Mouse (Mus musculus): ENCODE measurements at regions not wholly inside any gene's neighbourhood (a gene's known extent, or its start where the extent isn't known, plus 50 kb on each side); places are given as distances from the start of the nearest gene placed in this dataset.

GRCm38 (mm10) chrX:158923657-158924489 lies 286.2 kb upstream of the Rps6ka3 start:
- Histone ChIP-seq H3K27me3 (ENCODE audit: control insufficient read depth, insufficient read depth, insufficient read length) (no peaks in the 10 kb centered on the region), H3K79me2 (ENCODE audit: control insufficient read depth, insufficient read depth) (no peaks in the 10 kb centered on the region), H3K4me3 (no peak overlapping the region), H3K36me3 (ENCODE audit: control insufficient read depth, insufficient read depth) (no peaks in the 10 kb centered on the region), H3ac (ENCODE audit: control insufficient read depth, insufficient read length) (no peak overlapping the region), H3K4me2 (ENCODE audit: low read depth) (peak overlapping the region; percentile 60)
- TF ChIP-seq E2F4 (IDR thresholded peaks at IDR 0.05; ENCODE audit: insufficient read depth), result no peak
- no peak for TF ChIP-seq CEBPB (IDR thresholded peaks at IDR 0.05; ENCODE audit: insufficient read depth, poor library complexity, severe bottlenecking)
- no peak for TF ChIP-seq TCF12 (IDR thresholded peaks at IDR 0.05; ENCODE audit: insufficient read depth, poor library complexity, severe bottlenecking)
- no peak for TF ChIP-seq MAX (IDR thresholded peaks at IDR 0.05; ENCODE audit: low read depth)
- no peak for TF ChIP-seq POLR2A (IDR thresholded peaks at IDR 0.05; ENCODE audit: insufficient read length, low read depth)
- TF ChIP-seq MYOD1 (IDR thresholded peaks at IDR 0.05; ENCODE audit: control insufficient read depth in 1 of 3, insufficient read length in 2 of 3, low read depth in 2 of 3), result no peak
- no peak for TF ChIP-seq USF1 (IDR thresholded peaks at IDR 0.05; ENCODE audit: low read depth)
- no peak for TF ChIP-seq POLR2AphosphoS2 (IDR thresholded peaks at IDR 0.05; ENCODE audit: insufficient read length, low read depth)
- no peak for TF ChIP-seq REST (IDR thresholded peaks at IDR 0.05; ENCODE audit: insufficient read depth, insufficient read length)
- TF ChIP-seq MYOG (IDR thresholded peaks at IDR 0.05; ENCODE audit: control insufficient read depth in 1 of 3, insufficient read depth in 1 of 3, insufficient read length in 2 of 3, low read depth in 2 of 3), result no peak
- no peak for TF ChIP-seq SRF (IDR thresholded peaks at IDR 0.05; ENCODE audit: control insufficient read depth, insufficient read length, low read depth)
- no peak for TF ChIP-seq TCF3 (IDR thresholded peaks at IDR 0.05; ENCODE audit: insufficient read length, low read depth)

GRCm38 (mm10) chrX:158924490-158925398 lies 285.4 kb upstream of the Rps6ka3 start:
- no peak overlapping the region for H3K4me2 ChIP-seq (ENCODE audit: low read depth)
- no peaks in the 10 kb centered on the region for H3K36me3 ChIP-seq (ENCODE audit: control insufficient read depth, insufficient read depth)
- H3K79me2 ChIP-seq (ENCODE audit: control insufficient read depth, insufficient read depth), result no peaks in the 10 kb centered on the region
- no peaks in the 10 kb centered on the region for H3K27me3 ChIP-seq (ENCODE audit: control insufficient read depth, insufficient read depth, insufficient read length)
- TF ChIP-seq TCF12 (IDR thresholded peaks at IDR 0.05; ENCODE audit: insufficient read depth, poor library complexity, severe bottlenecking), result no peak
- no peak for TF ChIP-seq REST (IDR thresholded peaks at IDR 0.05; ENCODE audit: insufficient read depth, insufficient read length)
- TF ChIP-seq MYOG (IDR thresholded peaks at IDR 0.05; ENCODE audit: control insufficient read depth in 1 of 3, insufficient read depth in 1 of 3, insufficient read length in 2 of 3, low read depth in 2 of 3), result no peak
- no peak for TF ChIP-seq MYOD1 (IDR thresholded peaks at IDR 0.05; ENCODE audit: control insufficient read depth in 1 of 3, insufficient read length in 2 of 3, low read depth in 2 of 3)
- TF ChIP-seq POLR2AphosphoS2 (IDR thresholded peaks at IDR 0.05; ENCODE audit: insufficient read length, low read depth), result no peak
- no peak for TF ChIP-seq MAX (IDR thresholded peaks at IDR 0.05; ENCODE audit: low read depth)
- TF ChIP-seq POLR2A (IDR thresholded peaks at IDR 0.05; ENCODE audit: insufficient read length, low read depth), result no peak
- TF ChIP-seq SRF (IDR thresholded peaks at IDR 0.05; ENCODE audit: control insufficient read depth, insufficient read length, low read depth), result no peak
- no peak for TF ChIP-seq E2F4 (IDR thresholded peaks at IDR 0.05; ENCODE audit: insufficient read depth)
- TF ChIP-seq TCF3 (IDR thresholded peaks at IDR 0.05; ENCODE audit: insufficient read length, low read depth), result no peak
- TF ChIP-seq USF1 (IDR thresholded peaks at IDR 0.05; ENCODE audit: low read depth), result no peak
- TF ChIP-seq CEBPB (IDR thresholded peaks at IDR 0.05; ENCODE audit: insufficient read depth, poor library complexity, severe bottlenecking), result no peak
- no peak overlapping the region for H3K4me3 ChIP-seq
- no peak overlapping the region for H3ac ChIP-seq (ENCODE audit: control insufficient read depth, insufficient read length)

GRCm38 (mm10) chrX:158931864-158932263 lies 278.2 kb upstream of the Rps6ka3 start:
- no peak overlapping the region for H3K4me3 ChIP-seq
- H3K4me2 ChIP-seq (ENCODE audit: low read depth), result no peak overlapping the region
- no peak overlapping the region for H3ac ChIP-seq (ENCODE audit: control insufficient read depth, insufficient read length)
- no peaks in the 10 kb centered on the region for H3K36me3 ChIP-seq (ENCODE audit: control insufficient read depth, insufficient read depth)
- no peak for TF ChIP-seq USF1 (IDR thresholded peaks at IDR 0.05; ENCODE audit: low read depth)
- TF ChIP-seq REST (IDR thresholded peaks at IDR 0.05; ENCODE audit: insufficient read depth, insufficient read length), result no peak
- TF ChIP-seq MYOG (IDR thresholded peaks at IDR 0.05; ENCODE audit: control insufficient read depth in 1 of 3, insufficient read depth in 1 of 3, insufficient read length in 2 of 3, low read depth in 2 of 3), result no peak
- TF ChIP-seq POLR2A (IDR thresholded peaks at IDR 0.05; ENCODE audit: insufficient read length, low read depth), result no peak
- no peak for TF ChIP-seq MAX (IDR thresholded peaks at IDR 0.05; ENCODE audit: low read depth)
- TF ChIP-seq TCF3 (IDR thresholded peaks at IDR 0.05; ENCODE audit: insufficient read length, low read depth), result no peak
- TF ChIP-seq TCF12 (IDR thresholded peaks at IDR 0.05; ENCODE audit: insufficient read depth, poor library complexity, severe bottlenecking), result no peak
- TF ChIP-seq MYOD1 (IDR thresholded peaks at IDR 0.05; ENCODE audit: control insufficient read depth in 1 of 3, insufficient read length in 2 of 3, low read depth in 2 of 3), result no peak
- no peak for TF ChIP-seq CEBPB (IDR thresholded peaks at IDR 0.05; ENCODE audit: insufficient read depth, poor library complexity, severe bottlenecking)
- TF ChIP-seq E2F4 (IDR thresholded peaks at IDR 0.05; ENCODE audit: insufficient read depth), result no peak
- no peak for TF ChIP-seq POLR2AphosphoS2 (IDR thresholded peaks at IDR 0.05; ENCODE audit: insufficient read length, low read depth)
- no peak for TF ChIP-seq SRF (IDR thresholded peaks at IDR 0.05; ENCODE audit: control insufficient read depth, insufficient read length, low read depth)
- no peaks in the 10 kb centered on the region for H3K27me3 ChIP-seq (ENCODE audit: control insufficient read depth, insufficient read depth, insufficient read length)
- no peaks in the 10 kb centered on the region for H3K79me2 ChIP-seq (ENCODE audit: control insufficient read depth, insufficient read depth)

- Histone ChIP-seq H3K4me2 (ENCODE audit: low read depth) (no peak overlapping the region), H3K79me2 (ENCODE audit: control insufficient read depth, insufficient read depth) (no peaks in the 10 kb centered on the region), H3K27me3 (ENCODE audit: control insufficient read depth, insufficient read depth, insufficient read length) (no peaks in the 10 kb centered on the region), H3K4me3 (no peak overlapping the region), H3ac (ENCODE audit: control insufficient read depth, insufficient read length) (no peak overlapping the region), H3K36me3 (ENCODE audit: control insufficient read depth, insufficient read depth) (no peaks in the 10 kb centered on the region)
- TF ChIP-seq USF1 (IDR thresholded peaks at IDR 0.05; ENCODE audit: low read depth), result no peak
- no peak for TF ChIP-seq TCF12 (IDR thresholded peaks at IDR 0.05; ENCODE audit: insufficient read depth, poor library complexity, severe bottlenecking)
- TF ChIP-seq MAX (IDR thresholded peaks at IDR 0.05; ENCODE audit: low read depth), result no peak
- TF ChIP-seq POLR2AphosphoS2 (IDR thresholded peaks at IDR 0.05; ENCODE audit: insufficient read length, low read depth), result no peak
- no peak for TF ChIP-seq MYOD1 (IDR thresholded peaks at IDR 0.05; ENCODE audit: control insufficient read depth in 1 of 3, insufficient read length in 2 of 3, low read depth in 2 of 3)
- no peak for TF ChIP-seq MYOG (IDR thresholded peaks at IDR 0.05; ENCODE audit: control insufficient read depth in 1 of 3, insufficient read depth in 1 of 3, insufficient read length in 2 of 3, low read depth in 2 of 3)
- TF ChIP-seq E2F4 (IDR thresholded peaks at IDR 0.05; ENCODE audit: insufficient read depth), result no peak
- no peak for TF ChIP-seq SRF (IDR thresholded peaks at IDR 0.05; ENCODE audit: control insufficient read depth, insufficient read length, low read depth)
- no peak for TF ChIP-seq TCF3 (IDR thresholded peaks at IDR 0.05; ENCODE audit: insufficient read length, low read depth)
- TF ChIP-seq POLR2A (IDR thresholded peaks at IDR 0.05; ENCODE audit: insufficient read length, low read depth), result no peak
- TF ChIP-seq REST (IDR thresholded peaks at IDR 0.05; ENCODE audit: insufficient read depth, insufficient read length), result no peak
Observed at GRCm38 (mm10) chrX:158947191-158947590, 262.9 kb upstream of the Rps6ka3 start.
